In the genomic region with DNA sequence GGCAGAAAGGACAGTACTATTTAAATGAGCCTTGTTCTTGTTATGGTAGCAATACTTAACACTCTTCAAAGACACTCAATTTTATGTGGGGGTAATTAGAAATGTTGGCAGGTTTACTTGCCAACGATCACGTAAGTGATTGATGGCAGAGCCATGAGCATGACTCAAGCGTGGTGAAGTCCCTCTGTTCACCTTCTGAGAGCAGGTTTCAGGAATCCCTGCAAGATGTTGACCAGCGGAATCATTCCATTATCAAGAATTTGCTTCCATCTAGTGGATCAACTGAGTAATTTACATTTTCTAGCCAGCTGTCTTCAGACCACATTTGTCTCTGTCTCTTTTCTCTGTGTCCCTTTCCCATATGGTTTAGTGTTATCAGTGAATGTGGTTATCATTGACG, we compare ENCODE assay signal across 8 mouse cellular contexts.
A peak's percentile ranks its signal among the peaks of the same experiment; 100 is the strongest.
DNase-seq lines count a peak whose midpoint lies in the region; ATAC-seq and TF ChIP-seq lines count a peak whose summit lies in the region.
"Had no signal": no experiment of that assay in that cellular context is flagged by ENCODE, and none has a peak within 500 bp of the region (broad histone marks: within the 10 kb centered on the region; RNA-seq: fewer than 3 reads in every experiment).

No protein-coding gene starts in this region.

- H3K4me3 ChIP-seq in neural tube, embryonic 11.5 days (ENCODE audit: low read depth, low read length), result no peak overlapping the region
- no peak overlapping the region for H3K4me3 ChIP-seq in cerebellum, adult 2 months (replicated peaks; ENCODE audit: insufficient read depth, low read depth, low read length)
- no peak overlapping the region for H3K4me3 ChIP-seq in hindbrain, embryonic 12.5 days
- H3K4me3 ChIP-seq: erythroblast, embryonic 14.5 days had no signal

- WGBS in neural tube, embryonic 11.5 days, result 38% methylated on average over 5 of the region's 5 CpGs
- 18% methylated on average over 5 of the region's 5 CpGs for WGBS in cerebellum, adult 2 months
- 54% methylated on average over 5 of the region's 5 CpGs for WGBS in hindbrain, embryonic 12.5 days

- no peak overlapping the region for H3K27ac ChIP-seq in neural tube, embryonic 11.5 days (ENCODE audit: low read depth, low read length)
- no peak overlapping the region for H3K27ac ChIP-seq in cerebellum, adult 2 months (ENCODE audit: insufficient read depth, low read length)
- H3K27ac ChIP-seq in hindbrain, embryonic 12.5 days, result no peak overlapping the region

- no peaks in the 10 kb centered on the region for H3K36me3 ChIP-seq in neural tube, embryonic 11.5 days (ENCODE audit: control insufficient read depth, insufficient read depth, low read length)
- H3K36me3 ChIP-seq in hindbrain, embryonic 12.5 days, result no peaks in the 10 kb centered on the region

- H3K4me1 ChIP-seq in neural tube, embryonic 11.5 days (ENCODE audit: control insufficient read depth, insufficient read depth, low read length), result no peaks in the 10 kb centered on the region
- no peaks in the 10 kb centered on the region for H3K4me1 ChIP-seq in cerebellum, adult 2 months (ENCODE audit: control insufficient read depth, insufficient read depth, low read length)
- no peaks in the 10 kb centered on the region for H3K4me1 ChIP-seq in hindbrain, embryonic 12.5 days

- TF ChIP-seq POLR2A in cerebellum, adult 2 months (IDR thresholded peaks at IDR 0.05; ENCODE audit: borderline replicate concordance, insufficient read depth, low read length), result no peak

- TF ChIP-seq CTCF in cerebellum, adult 2 months (IDR thresholded peaks at IDR 0.05; ENCODE audit: borderline replicate concordance, insufficient read depth, low read depth, low read length), result peak; percentile 67

- peak; percentile 32; the same call in 1 of the 2 replicates for ATAC-seq in neural tube, embryonic 11.5 days (ENCODE audit: insufficient read depth, low FRiP score, low TSS enrichment)
- peak; percentile 54; the same call in 1 of the 2 replicates for ATAC-seq in hindbrain, embryonic 12.5 days (ENCODE audit: low FRiP score)
- no peak for ATAC-seq in activated CD4-positive, CD25-positive, alpha-beta regulatory T cell, adult 4 months

- no peaks in the 10 kb centered on the region for H3K9me3 ChIP-seq in neural tube, embryonic 11.5 days (ENCODE audit: control insufficient read depth, low read length)
- H3K9me3 ChIP-seq in hindbrain, embryonic 12.5 days (replicated peaks), result no peaks in the 10 kb centered on the region

- no peaks in the 10 kb centered on the region for H3K27me3 ChIP-seq in neural tube, embryonic 11.5 days (ENCODE audit: control insufficient read depth, insufficient read depth, low read length)
- H3K27me3 ChIP-seq in cerebellum, adult 2 months (ENCODE audit: control insufficient read depth, insufficient read depth, low read length), result no peaks in the 10 kb centered on the region
- H3K27me3 ChIP-seq in hindbrain, embryonic 12.5 days, result no peaks in the 10 kb centered on the region

- H3K4me2 ChIP-seq in neural tube, embryonic 11.5 days (ENCODE audit: low read depth), result no peak overlapping the region
- H3K4me2 ChIP-seq in hindbrain, embryonic 12.5 days (replicated peaks), result no peak overlapping the region

- DNase-seq in neural tube, embryonic 11.5 days (ENCODE audit: low spot score), result peak; percentile 12
- DNase-seq in neural tube, embryonic 10.5 days (ENCODE audit: extremely low spot score, low spot score), result no peak
- peak; percentile 30 to 62 for DNase-seq in cerebellum, adult 2 months
- DNase-seq in lung, postnatal 14 days, result peak; percentile 1
- DNase-seq in frontal cortex, postnatal 14 days (ENCODE audit: low spot score in 2 of 2), result no peak

- no peak overlapping the region for H3K9ac ChIP-seq in neural tube, embryonic 11.5 days (ENCODE audit: low read length)
- H3K9ac ChIP-seq in hindbrain, embryonic 12.5 days, result no peak overlapping the region

Comparison
In these comparisons a context has a peak if more than half of its experiments do, and no peak if none do; other contexts are left out.
1. DNase-seq: peak in neural tube, embryonic 11.5 days (single experiment), cerebellum, adult 2 months (2 of 2) and lung, postnatal 14 days (single experiment); none in neural tube, embryonic 10.5 days (single experiment) and frontal cortex, postnatal 14 days (0 of 2).